Mouse (Mus musculus) neural tube, embryonic 14.5 days (tissue): Measurements from ENCODE around the gene Ttc28. TPM values are rescaled to one million over a fixed set of nuclear protein-coding genes. Genes with fewer than 3 reads are reported as not detected.
"Not testable (repeated sequence)": the region's sequence is repeated elsewhere in the genome, so short reads cannot be mapped to it uniquely, and the experiment has no call there.

Source experiments
- ATAC-seq: fragments of 200-750 bp; cut with Nextera tagmentation; 2 replicates; pipeline ENCODE4 v1.8.0; 2017; ENCODE audit warnings: low read depth, mild to moderate bottlenecking, moderate TSS enrichment, moderate library complexity
- H3K27ac ChIP-seq: fragments of 300-500 bp; sonication (generic); 2 replicates; pipeline ENCODE4 v1.5.1; 2014; ENCODE audit warnings: low read depth, mild to moderate bottlenecking, control low read depth, low read length, moderate library complexity, mixed read lengths
- H3K27me3 ChIP-seq: fragments of 300-500 bp; sonication (generic); 2 replicates; pipeline ENCODE4 v1.6.1; 2014; ENCODE audit warnings: low read length; ENCODE audit not compliant: control insufficient read depth, insufficient read depth
- H3K36me3 ChIP-seq: fragments of 300-500 bp; sonication (generic); 2 replicates; pipeline ENCODE4 v1.6.1; 2014; ENCODE audit warnings: low read length, mixed read lengths; ENCODE audit not compliant: control insufficient read depth, insufficient read depth
- H3K4me1 ChIP-seq: fragments of 300-500 bp; sonication (generic); 2 replicates; pipeline ENCODE4 v1.6.1; 2014; ENCODE audit warnings: low read length; ENCODE audit not compliant: control insufficient read depth, insufficient read depth
- H3K4me2 ChIP-seq: fragments of 300-500 bp; sonication (generic); 2 replicates; pipeline ENCODE4 v1.6.1; 2014; ENCODE audit warnings: mild to moderate bottlenecking, low read depth, low read length, control low read depth
- H3K4me3 ChIP-seq: fragments of 300-500 bp; sonication (generic); 2 replicates; pipeline ENCODE4 v1.5.1; 2014; ENCODE audit warnings: low read depth, low read length, control low read depth, mixed read lengths
- H3K9ac ChIP-seq: fragments of 300-500 bp; sonication (generic); replicated peaks from 2 replicates; pipeline ENCODE4 v1.6.1; 2014; ENCODE audit warnings: low read depth, mild to moderate bottlenecking, control low read depth, low read length, mixed read lengths
- H3K9me3 ChIP-seq: fragments of 300-500 bp; sonication (generic); 2 replicates; pipeline ENCODE4 v1.6.1; 2016; ENCODE audit warnings: low read length; ENCODE audit not compliant: control insufficient read depth
- WGBS: fragments of 180-500 bp; shearing (Covaris S2); extraction: QIAGEN DNeasy Blood & Tissue Kit; methylation state at CpG from one replicate; pipeline ENCODE4 v1.1.7; 2014; 5-methylcytosine and 5-hydroxymethylcytosine counted together
- polyA plus RNA-seq: library from polyadenylated mRNA; unstranded; fragments of >200 nt; fragmentation: Nextera tagmentation; extraction: Ambion mirVana; gene quantifications from 2 replicates; pipeline ENCODE4 v1.2.1, GENCODE M21; 2014

Ttc28 gene
- polyA plus RNA-seq: 33.5 and 37.6 TPM in 2 replicates

- under 1% methylated on average over 66 of the region's 101 CpGs for WGBS
- Histone ChIP-seq H3K4me1 (peaks cover 8% of the 10 kb centered on the region), H3K4me3 (peak within 1 kb of the TSS; percentile 81), H3K36me3 (no peaks in the 10 kb centered on the region), H3K4me2 (peak within 1 kb of the TSS; percentile 85), H3K9ac (peak within 1 kb of the TSS; percentile 89), H3K27ac (peak within 1 kb of the TSS; percentile 36), H3K9me3 (no peaks in the 10 kb centered on the region), H3K27me3 (no peaks in the 10 kb centered on the region)
- ATAC-seq: peak; percentile 90
Observed at GRCm38 (mm10) chr5:110879584-110880374, at the start of gene Ttc28. Gene Ttc28, plus strand, starts transcription at chr5:110879803.

GRCm38 (mm10) chr5:110831036-110831720 lies 48.4 kb upstream of the Ttc28 start:
- no peak overlapping the region for H3K9ac ChIP-seq
- no peaks in the 10 kb centered on the region for H3K4me1 ChIP-seq
- no peak overlapping the region for H3K27ac ChIP-seq
- H3K4me2 ChIP-seq: no peak overlapping the region
- no peak overlapping the region for H3K4me3 ChIP-seq
- WGBS: 93% methylated on average over 5 of the region's 5 CpGs
- no peaks in the 10 kb centered on the region for H3K36me3 ChIP-seq
- no peaks in the 10 kb centered on the region for H3K9me3 ChIP-seq
- ATAC-seq: no peak
- H3K27me3 ChIP-seq: no peaks in the 10 kb centered on the region

- Histone ChIP-seq H3K4me1 (peaks cover 10% of the 10 kb centered on the region; the same call in 1 of the 2 replicates), H3K4me3 (no peak overlapping the region), H3K27me3 (no peaks in the 10 kb centered on the region; the same call in 1 of the 2 replicates), H3K27ac (no peak overlapping the region), H3K9me3 (no peaks in the 10 kb centered on the region), H3K36me3 (no peaks in the 10 kb centered on the region), H3K9ac (no peak overlapping the region), H3K4me2 (no peak overlapping the region)
- ATAC-seq: no peak
- WGBS: 24% methylated on average over 3 of the region's 3 CpGs
Observed at GRCm38 (mm10) chr5:110835959-110836358, 43.6 kb upstream of the Ttc28 start.

- H3K36me3 ChIP-seq, H3K4me1 ChIP-seq, ATAC-seq, H3K9me3 ChIP-seq, H3K4me3 ChIP-seq, H3K9ac ChIP-seq, H3K4me2 ChIP-seq, H3K27ac ChIP-seq, H3K27me3 ChIP-seq: not testable (repeated sequence)
- WGBS: 91% methylated on average over 5 of the region's 5 CpGs
Observed at GRCm38 (mm10) chr5:110838016-110838415, 41.6 kb upstream of the Ttc28 start.

- ATAC-seq: peak; percentile 85
- peak overlapping the region; percentile 76 for H3K4me2 ChIP-seq
- peak overlapping the region; percentile 66 for H3K9ac ChIP-seq
- no peaks in the 10 kb centered on the region; the same call in 1 of the 2 replicates for H3K27me3 ChIP-seq
- H3K9me3 ChIP-seq: no peaks in the 10 kb centered on the region
- H3K27ac ChIP-seq: peak overlapping the region; percentile 69
- H3K4me3 ChIP-seq: peak overlapping the region; percentile 69
- H3K36me3 ChIP-seq: no peaks in the 10 kb centered on the region
- H3K4me1 ChIP-seq: peaks cover 10% of the 10 kb centered on the region; the same call in 1 of the 2 replicates
- 9% methylated on average over 28 of the region's 28 CpGs for WGBS
Observed at GRCm38 (mm10) chr5:110839038-110839677, 40.4 kb upstream of the Ttc28 start.

- H3K9me3 ChIP-seq: no peaks in the 10 kb centered on the region
- peak; percentile 99 for ATAC-seq
- H3K9ac ChIP-seq: peak within 1 kb of the TSS; percentile 66
- H3K4me3 ChIP-seq: peak within 1 kb of the TSS; percentile 69
- no peaks in the 10 kb centered on the region; the same call in 1 of the 2 replicates for H3K27me3 ChIP-seq
- peak within 1 kb of the TSS; percentile 76 for H3K4me2 ChIP-seq
- WGBS: 0% methylated on average over 41 of the region's 41 CpGs
- peak within 1 kb of the TSS; percentile 69 for H3K27ac ChIP-seq
- no peaks in the 10 kb centered on the region for H3K36me3 ChIP-seq
- peaks cover 10% of the 10 kb centered on the region; the same call in 1 of the 2 replicates for H3K4me1 ChIP-seq
Observed at GRCm38 (mm10) chr5:110839678-110840365, 39.8 kb upstream of the Ttc28 start, which contains the start of the genes Hscb and Chek2. Gene Hscb, minus strand, starts transcription at chr5:110839777. Gene Chek2, plus strand, starts transcription at chr5:110839979.

GRCm38 (mm10) chr5:110840465-110840864 lies 39.1 kb upstream of the Ttc28 start:
- Histone ChIP-seq H3K4me2 (peak overlapping the region; percentile 76), H3K27me3 (no peaks in the 10 kb centered on the region; the same call in 1 of the 2 replicates), H3K27ac (no peak overlapping the region), H3K4me1 (peaks cover 10% of the 10 kb centered on the region; the same call in 1 of the 2 replicates), H3K36me3 (no peaks in the 10 kb centered on the region), H3K4me3 (peak overlapping the region; percentile 69), H3K9ac (peak overlapping the region; percentile 18; the same call in 1 of the 2 replicates), H3K9me3 (no peaks in the 10 kb centered on the region)
- no peak for ATAC-seq
- WGBS: 12% methylated on average over 4 of the region's 4 CpGs

GRCm38 (mm10) chr5:110841046-110841862 lies 38.3 kb upstream of the Ttc28 start:
- Histone ChIP-seq H3K27ac (no peak overlapping the region), H3K4me1 (peaks cover 10% of the 10 kb centered on the region; the same call in 1 of the 2 replicates), H3K4me3 (no peak overlapping the region), H3K4me2 (no peak overlapping the region), H3K36me3 (no peaks in the 10 kb centered on the region), H3K27me3 (no peaks in the 10 kb centered on the region; the same call in 1 of the 2 replicates), H3K9ac (no peak overlapping the region), H3K9me3 (no peaks in the 10 kb centered on the region)
- 91% methylated on average over 14 of the region's 14 CpGs for WGBS
- no peak for ATAC-seq
